Mouse (Mus musculus): ENCODE data around the gene Med19.
"Not testable (repeated sequence)": the region's sequence is repeated elsewhere in the genome, so short reads cannot be mapped to it uniquely, and the experiment has no call there.

The Med19 gene

GRCm38 (mm10) chr2:84666081-84666480, 12.1 kb upstream of the Med19 start:
- no peak for DNase-seq (ENCODE audit: low spot score in 2 of 2)

GRCm38 (mm10) chr2:84669828-84670568, 8.2 kb upstream of the Med19 start:
- DNase-seq (ENCODE audit: low spot score in 2 of 2): peak in 1 of 2 experiments; percentile 3

GRCm38 (mm10) chr2:84670569-84670933, 7.7 kb upstream of the Med19 start, which contains the start of gene Selenoh:
TSS of gene Selenoh (minus strand) at chr2:84670770.
- peak; percentile 65 to 66 for DNase-seq (ENCODE audit: low spot score in 2 of 2)

- not testable (repeated sequence) for DNase-seq (ENCODE audit: low spot score in 2 of 2)
Measured at GRCm38 (mm10) chr2:84671535-84671934, 6.7 kb upstream of the Med19 start.

GRCm38 (mm10) chr2:84677270-84677967, 783 bp upstream of the Med19 start:
- no peak for DNase-seq (ENCODE audit: low spot score in 2 of 2)

- DNase-seq (ENCODE audit: low spot score in 2 of 2): no peak
Measured at GRCm38 (mm10) chr2:84679016-84679415, 814 bp downstream of the Med19 start, which contains the start of gene Tmx2. TSS of gene Tmx2 (minus strand) at chr2:84679140.

- no peak for DNase-seq (ENCODE audit: low spot score in 2 of 2)
Measured at GRCm38 (mm10) chr2:84682605-84683183, 4.5 kb downstream of the Med19 start.

- no peak for DNase-seq (ENCODE audit: low spot score in 2 of 2)
Measured at GRCm38 (mm10) chr2:84688080-84688844, 10.1 kb downstream of the Med19 start.

- DNase-seq (ENCODE audit: low spot score in 2 of 2): no peak
Measured at GRCm38 (mm10) chr2:84690050-84690449, 11.8 kb downstream of the Med19 start.

- no peak for DNase-seq (ENCODE audit: low spot score in 2 of 2)
Measured at GRCm38 (mm10) chr2:84695007-84695695, 16.9 kb downstream of the Med19 start.

GRCm38 (mm10) chr2:84703497-84703896, 25.3 kb downstream of the Med19 start:
- DNase-seq (ENCODE audit: low spot score in 2 of 2): no peak

- DNase-seq (ENCODE audit: low spot score in 2 of 2): no peak
Measured at GRCm38 (mm10) chr2:84704329-84704728, 26.1 kb downstream of the Med19 start.

GRCm38 (mm10) chr2:84705295-84705694, 27.1 kb downstream of the Med19 start:
- DNase-seq (ENCODE audit: low spot score in 2 of 2): peak in 1 of 2 experiments; percentile 36

GRCm38 (mm10) chr2:84707523-84707922, 29.3 kb downstream of the Med19 start:
- no peak for DNase-seq (ENCODE audit: low spot score in 2 of 2)

GRCm38 (mm10) chr2:84711898-84712297, 33.7 kb downstream of the Med19 start:
- DNase-seq (ENCODE audit: low spot score in 2 of 2): no peak

GRCm38 (mm10) chr2:84714422-84714810, 36.2 kb downstream of the Med19 start:
- peak in 1 of 2 experiments; percentile 26 for DNase-seq (ENCODE audit: low spot score in 2 of 2)

GRCm38 (mm10) chr2:84714811-84715561, 36.8 kb downstream of the Med19 start, which contains the start of gene Zdhhc5:
TSS of gene Zdhhc5 (minus strand) at chr2:84715180.
- peak; percentile 96 to 98 for DNase-seq (ENCODE audit: low spot score in 2 of 2)

GRCm38 (mm10) chr2:84715562-84716361, 37.6 kb downstream of the Med19 start:
- peak; percentile 78 to 82 for DNase-seq (ENCODE audit: low spot score in 2 of 2)

Measured in urinary bladder, adult 18-20 months (tissue).